Mouse (Mus musculus): ENCODE measurements at regions not wholly inside any gene's neighbourhood (a gene's known extent, or its start where the extent isn't known, plus 50 kb on each side); places are given as distances from the start of the nearest gene placed in this dataset.

DNA sequence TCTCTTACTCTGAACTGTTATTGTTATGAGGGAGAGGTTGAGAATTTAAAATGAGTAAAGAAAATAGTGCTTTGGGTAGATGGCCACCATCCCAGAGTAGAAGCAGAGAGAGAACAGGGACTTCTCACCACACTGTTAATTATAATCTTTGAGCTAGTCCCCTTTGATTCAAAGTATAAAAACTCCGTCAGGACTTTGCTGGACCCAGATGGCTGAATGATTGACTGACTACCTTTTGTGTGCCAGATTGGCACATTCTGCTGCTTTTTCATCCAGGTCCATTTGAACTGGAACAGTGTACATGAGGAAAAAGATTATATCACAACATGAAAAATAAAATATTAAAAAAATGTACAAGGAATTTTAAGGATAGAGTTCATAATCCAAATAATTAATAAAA lies 449.8 kb downstream of the Slitrk1 start:
- H3K27ac ChIP-seq (ENCODE audit: low read depth, low read length), result no peak overlapping the region
- no peak overlapping the region for H3K9ac ChIP-seq (replicated peaks; ENCODE audit: low read depth, low read length)
- no peaks in the 10 kb centered on the region for H3K9me3 ChIP-seq (ENCODE audit: control insufficient read depth, low read length)
- H3K4me1 ChIP-seq (ENCODE audit: control insufficient read depth, insufficient read depth, low read length), result no peaks in the 10 kb centered on the region
- H3K27me3 ChIP-seq (ENCODE audit: control insufficient read depth, insufficient read depth, low read length), result no peaks in the 10 kb centered on the region
- WGBS, result 35% methylated on average over 1 of the region's 1 CpGs
- ATAC-seq (ENCODE audit: low read depth), result no peak
- no peaks in the 10 kb centered on the region for H3K36me3 ChIP-seq (ENCODE audit: control insufficient read depth, insufficient read depth, low read length)
- H3K4me2 ChIP-seq (ENCODE audit: low read depth, low read length), result no peak overlapping the region
- no peak overlapping the region for H3K4me3 ChIP-seq (ENCODE audit: low read depth, low read length)

DNA sequence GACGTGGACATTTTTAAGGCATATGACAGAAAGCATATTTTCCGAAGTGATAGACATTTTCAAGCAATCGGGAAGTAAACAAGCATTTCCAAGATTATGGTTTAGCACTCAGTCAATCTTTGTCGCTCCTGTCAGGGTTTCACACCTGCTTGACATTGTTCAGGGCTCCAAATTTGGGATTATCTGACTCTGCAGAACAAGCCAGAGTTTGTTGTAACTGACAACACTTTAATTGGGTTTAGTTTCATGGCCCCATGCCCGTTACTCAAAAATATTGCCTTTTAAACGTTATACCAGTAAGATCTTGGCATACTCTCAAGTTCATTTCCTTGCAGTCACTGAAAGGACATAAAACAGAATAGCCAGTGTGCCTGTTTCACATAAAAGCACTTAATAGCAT lies 454.6 kb downstream of the Slitrk1 start:
- H3K27me3 ChIP-seq (ENCODE audit: control insufficient read depth, insufficient read depth, low read length), result no peaks in the 10 kb centered on the region
- WGBS, result 71% methylated on average over 6 of the region's 6 CpGs
- no peak overlapping the region for H3K9ac ChIP-seq (replicated peaks; ENCODE audit: low read depth, low read length)
- H3K4me1 ChIP-seq (ENCODE audit: control insufficient read depth, insufficient read depth, low read length), result no peaks in the 10 kb centered on the region
- no peak for ATAC-seq (ENCODE audit: low read depth)
- H3K36me3 ChIP-seq (ENCODE audit: control insufficient read depth, insufficient read depth, low read length), result no peaks in the 10 kb centered on the region
- H3K4me2 ChIP-seq (ENCODE audit: low read depth, low read length), result no peak overlapping the region
- no peak overlapping the region for H3K27ac ChIP-seq (ENCODE audit: low read depth, low read length)
- no peaks in the 10 kb centered on the region for H3K9me3 ChIP-seq (ENCODE audit: control insufficient read depth, low read length)
- H3K4me3 ChIP-seq (ENCODE audit: low read depth, low read length), result no peak overlapping the region

DNA sequence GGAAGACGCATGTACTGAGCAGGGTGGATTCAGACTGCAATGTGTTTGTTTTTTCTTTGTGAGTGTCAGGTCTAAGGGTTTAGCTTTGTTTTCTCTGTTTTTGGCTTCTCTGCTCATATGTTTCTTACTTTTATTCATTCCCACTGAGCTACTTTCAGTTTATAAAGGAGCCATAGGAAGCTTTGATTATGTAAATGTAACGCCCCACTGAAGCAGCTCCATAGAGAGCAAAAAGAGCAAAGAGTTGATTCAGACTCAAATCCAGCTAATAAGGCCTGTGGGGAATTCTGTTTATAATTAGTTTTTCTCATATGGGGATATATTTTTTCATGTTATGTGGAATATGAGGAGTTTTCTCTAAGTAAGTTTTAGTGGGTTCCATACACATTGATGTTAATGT lies 476.9 kb downstream of the Slitrk1 start:
- 45% methylated on average over 2 of the region's 2 CpGs for WGBS
- Histone ChIP-seq H3K4me1 (ENCODE audit: control insufficient read depth, insufficient read depth, low read length) (no peaks in the 10 kb centered on the region), H3K9ac (replicated peaks; ENCODE audit: low read depth, low read length) (no peak overlapping the region), H3K9me3 (ENCODE audit: control insufficient read depth, low read length) (no peaks in the 10 kb centered on the region), H3K27me3 (ENCODE audit: control insufficient read depth, insufficient read depth, low read length) (no peaks in the 10 kb centered on the region), H3K4me2 (ENCODE audit: low read depth, low read length) (no peak overlapping the region), H3K4me3 (ENCODE audit: low read depth, low read length) (no peak overlapping the region), H3K27ac (ENCODE audit: low read depth, low read length) (no peak overlapping the region), H3K36me3 (ENCODE audit: control insufficient read depth, insufficient read depth, low read length) (no peaks in the 10 kb centered on the region)
- no peak for ATAC-seq (ENCODE audit: low read depth)

DNA sequence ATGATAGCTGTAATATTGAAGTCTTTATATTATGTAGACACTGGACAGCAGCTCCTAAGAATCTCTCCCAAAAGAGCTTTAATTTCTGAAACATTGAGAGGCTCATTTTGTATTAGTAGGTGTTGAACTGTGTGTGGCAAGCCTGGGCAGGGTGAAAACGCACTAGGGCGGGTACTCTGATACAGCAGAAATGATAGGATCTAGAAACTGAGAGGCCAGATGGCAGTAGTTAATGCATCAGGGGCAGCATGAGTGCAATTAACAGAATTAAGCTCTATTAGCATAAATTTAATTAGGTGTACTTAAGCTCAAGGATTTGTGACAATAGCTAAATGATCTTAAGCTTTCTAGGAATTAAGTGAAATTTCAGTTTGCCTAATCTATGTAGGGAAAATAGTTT lies 508.8 kb downstream of the Slitrk1 start:
- Histone ChIP-seq H3K27ac (ENCODE audit: low read depth, low read length) (no peak overlapping the region), H3K27me3 (ENCODE audit: control insufficient read depth, insufficient read depth, low read length) (no peaks in the 10 kb centered on the region), H3K4me1 (ENCODE audit: control insufficient read depth, insufficient read depth, low read length) (no peaks in the 10 kb centered on the region), H3K4me3 (ENCODE audit: low read depth, low read length) (no peak overlapping the region), H3K36me3 (ENCODE audit: control insufficient read depth, insufficient read depth, low read length) (no peaks in the 10 kb centered on the region), H3K9ac (replicated peaks; ENCODE audit: low read depth, low read length) (no peak overlapping the region), H3K9me3 (ENCODE audit: control insufficient read depth, low read length) (no peaks in the 10 kb centered on the region), H3K4me2 (ENCODE audit: low read depth, low read length) (no peak overlapping the region)
- peak; percentile 88; the same call in 1 of the 2 replicates for ATAC-seq (ENCODE audit: low read depth)
- 29% methylated on average over 2 of the region's 2 CpGs for WGBS

DNA sequence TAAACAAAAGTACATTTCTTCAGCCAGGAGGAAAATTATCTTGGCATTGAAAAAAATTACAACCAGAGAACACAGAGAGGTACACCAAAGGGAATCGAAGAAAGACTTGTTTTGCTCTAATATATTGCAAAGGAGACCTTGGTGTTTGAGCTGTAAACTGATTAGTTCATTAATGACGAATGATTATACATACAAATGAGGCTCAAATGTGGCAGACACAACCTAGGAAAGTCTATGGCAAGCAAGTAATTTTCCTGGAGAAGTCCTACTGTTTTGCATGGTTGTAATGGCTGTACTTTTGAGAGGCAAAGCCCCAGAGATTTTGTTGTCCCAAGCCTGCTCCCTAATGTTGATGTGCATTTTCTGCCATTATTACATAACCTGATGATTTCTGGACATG lies 510.5 kb downstream of the Slitrk1 start:
- H3K4me3 ChIP-seq (ENCODE audit: low read depth, low read length), result no peak overlapping the region
- H3K27ac ChIP-seq (ENCODE audit: low read depth, low read length), result no peak overlapping the region
- no peak overlapping the region for H3K9ac ChIP-seq (replicated peaks; ENCODE audit: low read depth, low read length)
- no peak overlapping the region for H3K4me2 ChIP-seq (ENCODE audit: low read depth, low read length)
- no peaks in the 10 kb centered on the region for H3K36me3 ChIP-seq (ENCODE audit: control insufficient read depth, insufficient read depth, low read length)
- H3K9me3 ChIP-seq (ENCODE audit: control insufficient read depth, low read length), result no peaks in the 10 kb centered on the region
- no peaks in the 10 kb centered on the region for H3K27me3 ChIP-seq (ENCODE audit: control insufficient read depth, insufficient read depth, low read length)
- no peak for ATAC-seq (ENCODE audit: low read depth)
- no peaks in the 10 kb centered on the region for H3K4me1 ChIP-seq (ENCODE audit: control insufficient read depth, insufficient read depth, low read length)
- 44% methylated on average over 2 of the region's 2 CpGs for WGBS
